Mouse (Mus musculus): Measurements from ENCODE around the gene Moxd1.

GRCm38 (mm10) chr10:24341214-24341589, 117.9 kb downstream of the Moxd1 start:
- TF ChIP-seq CTCF (IDR thresholded peaks at IDR 0.05), result no peak
- no peak for TF ChIP-seq POLR2A (IDR thresholded peaks at IDR 0.05; ENCODE audit: insufficient read depth, low read depth, low read length)
- no peak for TF ChIP-seq EP300 (IDR thresholded peaks at IDR 0.05; ENCODE audit: insufficient read depth, low read depth, low read length)
